Mouse (Mus musculus) stomach, embryonic 16.5 days (tissue): ENCODE results near the gene Snrnp70. TPM values are rescaled to one million over a fixed set of nuclear protein-coding genes. Genes with fewer than 3 reads are reported as not detected.

Experiments used
- ATAC-seq: fragments of 200-750 bp; cut with Nextera tagmentation; 2 replicates; pipeline ENCODE4 v1.8.0; 2017; ENCODE audit warnings: moderate number of reproducible peaks, moderate TSS enrichment; ENCODE audit not compliant: insufficient read depth, low FRiP score
- H3K27ac ChIP-seq: fragments of 300-500 bp; sonication (generic); 2 replicates; pipeline ENCODE4 v1.5.1; 2014; ENCODE audit warnings: low read length
- H3K27me3 ChIP-seq: fragments of 300-500 bp; sonication (generic); 2 replicates; pipeline ENCODE4 v1.6.1; 2014; ENCODE audit warnings: low read length, control low read depth, mixed read lengths; ENCODE audit not compliant: control insufficient read depth, insufficient read depth
- H3K36me3 ChIP-seq: fragments of 300-500 bp; sonication (generic); 2 replicates; pipeline ENCODE4 v1.6.1; 2014; ENCODE audit warnings: low read length; ENCODE audit not compliant: control insufficient read depth, insufficient read depth
- H3K4me1 ChIP-seq: fragments of 300-500 bp; sonication (generic); 2 replicates; pipeline ENCODE4 v1.6.1; 2014; ENCODE audit warnings: low read length, control low read depth, mixed read lengths; ENCODE audit not compliant: control insufficient read depth, insufficient read depth
- H3K4me2 ChIP-seq: fragments of 300-500 bp; sonication (generic); 2 replicates; pipeline ENCODE4 v1.6.1; 2014; ENCODE audit warnings: low read depth, low read length, mixed read lengths
- H3K4me3 ChIP-seq: fragments of 300-500 bp; sonication (generic); replicated peaks from 2 replicates; pipeline ENCODE4 v1.5.1; 2014; ENCODE audit warnings: mild to moderate bottlenecking, low read length
- H3K9ac ChIP-seq: fragments of 300-500 bp; sonication (generic); 2 replicates; pipeline ENCODE4 v1.6.1; 2014; ENCODE audit warnings: low read length
- H3K9me3 ChIP-seq: fragments of 300-500 bp; sonication (generic); replicated peaks from 2 replicates; pipeline ENCODE4 v1.6.1; 2016; ENCODE audit warnings: low read length, control low read depth; ENCODE audit not compliant: control insufficient read depth
- WGBS: fragments of 180-500 bp; shearing (Covaris S2); extraction: QIAGEN DNeasy Blood & Tissue Kit; methylation state at CpG from one replicate; pipeline ENCODE4 v1.1.7; 2014; 5-methylcytosine and 5-hydroxymethylcytosine counted together
- polyA plus RNA-seq: library from polyadenylated mRNA; unstranded; fragments of >200 nt; fragmentation: Nextera tagmentation; extraction: Ambion mirVana; gene quantifications from 2 replicates; pipeline ENCODE4 v1.2.1, GENCODE M21; 2015

Snrnp70 gene
- polyA plus RNA-seq, 1 experiment from 2014 or later: 162 TPM

DNA sequence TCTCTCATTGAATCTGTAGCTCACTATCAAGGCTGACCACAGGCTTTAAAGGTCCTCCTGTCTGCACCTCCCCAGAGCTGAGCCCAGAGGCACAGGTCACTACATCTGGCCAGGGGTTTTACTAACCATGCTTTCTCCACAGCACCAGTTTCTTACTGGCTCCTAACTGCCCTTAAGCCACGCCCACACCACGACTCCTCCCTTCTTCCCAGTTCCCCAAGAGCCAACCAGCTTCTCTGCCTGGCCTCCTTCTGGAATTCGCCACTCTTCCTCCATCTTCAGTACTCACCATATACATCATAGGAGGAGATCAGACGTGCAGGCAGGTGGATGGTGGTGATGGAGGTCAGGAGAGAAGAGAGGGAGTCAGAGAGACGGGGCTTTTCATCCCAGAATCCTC, 42.5 kb downstream of the Snrnp70 start:
- no peaks in the 10 kb centered on the region for H3K4me1 ChIP-seq
- H3K9ac ChIP-seq: no peak overlapping the region
- no peaks in the 10 kb centered on the region for H3K36me3 ChIP-seq
- H3K9me3 ChIP-seq: no peaks in the 10 kb centered on the region
- WGBS: 23% methylated on average over 5 of the region's 5 CpGs
- H3K4me2 ChIP-seq: no peak overlapping the region
- no peak for ATAC-seq
- H3K4me3 ChIP-seq: no peak overlapping the region
- no peak overlapping the region for H3K27ac ChIP-seq
- H3K27me3 ChIP-seq: no peaks in the 10 kb centered on the region

DNA sequence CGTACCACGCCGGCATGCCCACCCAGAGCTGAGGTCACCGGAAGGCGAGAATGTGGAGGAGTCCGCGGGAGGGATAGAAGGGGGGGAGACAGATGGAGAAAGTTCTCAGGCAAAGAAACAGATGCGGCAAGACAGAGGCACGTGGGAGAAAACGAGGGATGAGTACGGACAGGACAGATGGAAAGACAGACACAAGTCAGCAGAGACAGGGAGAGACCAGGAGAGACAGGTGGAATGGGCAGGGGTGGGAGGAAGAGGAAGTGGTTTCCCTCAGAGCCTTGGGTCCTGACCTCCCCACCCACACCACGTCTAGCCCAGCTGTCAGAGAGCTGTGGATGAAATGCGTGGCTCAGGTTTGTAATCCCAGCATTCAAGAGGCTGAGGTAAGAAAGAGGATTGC, 48.6 kb downstream of the Snrnp70 start:
- Histone ChIP-seq H3K4me2 (no peak overlapping the region), H3K36me3 (no peaks in the 10 kb centered on the region), H3K9me3 (no peaks in the 10 kb centered on the region), H3K27ac (no peak overlapping the region), H3K9ac (no peak overlapping the region), H3K4me3 (no peak overlapping the region), H3K4me1 (no peaks in the 10 kb centered on the region), H3K27me3 (no peaks in the 10 kb centered on the region)
- 70% methylated on average over 13 of the region's 13 CpGs for whole genome bisulfite sequencing
- no peak for ATAC-seq

GRCm38 (mm10) chr7:45343543-45343942, 52.0 kb downstream of the Snrnp70 start:
- Histone ChIP-seq H3K4me1 (peaks cover 22% of the 10 kb centered on the region), H3K36me3 (no peaks in the 10 kb centered on the region), H3K9me3 (no peaks in the 10 kb centered on the region), H3K9ac (no peak overlapping the region), H3K27me3 (no peaks in the 10 kb centered on the region), H3K4me2 (no peak overlapping the region), H3K27ac (no peak overlapping the region), H3K4me3 (no peak overlapping the region)
- WGBS: 26% methylated on average over 13 of the region's 13 CpGs
- no peak for ATAC-seq

GRCm38 (mm10) chr7:45342081-45342480, 53.5 kb downstream of the Snrnp70 start:
- Histone ChIP-seq H3K9me3 (no peaks in the 10 kb centered on the region), H3K27ac (no peak overlapping the region), H3K9ac (no peak overlapping the region), H3K27me3 (no peaks in the 10 kb centered on the region), H3K4me2 (no peak overlapping the region), H3K4me1 (peaks cover 34% of the 10 kb centered on the region), H3K4me3 (no peak overlapping the region), H3K36me3 (no peaks in the 10 kb centered on the region)
- WGBS: 90% methylated on average over 11 of the region's 11 CpGs
- ATAC-seq: no peak

DNA sequence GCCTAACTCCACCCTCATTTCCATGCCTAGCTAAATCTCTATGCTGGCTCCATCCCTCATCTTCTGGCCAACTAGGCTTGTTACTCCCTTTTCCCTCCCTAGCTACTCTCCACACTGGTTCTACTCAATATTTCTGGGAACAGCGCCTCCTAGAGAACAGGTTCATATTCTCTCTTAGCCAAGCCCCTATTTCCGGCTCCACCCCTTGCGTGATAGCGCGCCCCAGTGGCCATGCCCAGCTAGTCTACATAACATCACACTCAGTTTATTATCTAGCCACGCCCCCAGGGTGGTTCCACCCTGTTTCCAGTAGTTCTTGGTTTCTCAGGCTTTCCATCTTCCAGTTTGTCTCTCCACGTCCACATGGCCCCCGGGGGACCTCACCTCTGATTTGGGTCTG, 54.2 kb downstream of the Snrnp70 start:
- Histone ChIP-seq H3K36me3 (no peaks in the 10 kb centered on the region), H3K9ac (peak overlapping the region; percentile 70; the same call in 1 of the 2 replicates), H3K4me1 (peaks cover 34% of the 10 kb centered on the region), H3K4me3 (peak overlapping the region; percentile 52), H3K27me3 (no peaks in the 10 kb centered on the region), H3K27ac (peak overlapping the region; percentile 47), H3K4me2 (peak overlapping the region; percentile 72), H3K9me3 (no peaks in the 10 kb centered on the region)
- peak; percentile 51 for ATAC-seq
- 3% methylated on average over 8 of the region's 8 CpGs for WGBS

DNA sequence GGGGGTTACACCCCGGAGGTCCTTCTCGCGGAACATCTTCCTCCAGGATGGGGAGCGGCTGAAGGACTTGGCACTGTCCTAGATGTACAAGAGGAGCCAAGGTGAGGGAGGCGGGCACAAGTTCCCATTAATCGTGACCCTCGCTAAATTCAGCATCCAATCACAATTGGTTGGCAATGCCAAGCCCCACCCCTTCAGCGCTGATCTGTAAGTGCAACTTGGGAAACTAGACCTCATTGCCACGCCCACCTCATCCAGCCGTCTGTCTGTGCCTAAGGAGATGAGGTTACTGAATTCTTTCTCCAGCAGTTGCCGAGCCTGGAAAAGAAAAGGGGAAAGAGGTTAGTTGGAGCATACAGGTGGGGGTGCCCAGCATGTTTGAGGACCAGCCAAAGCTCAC, 54.9 kb downstream of the Snrnp70 start:
- peak overlapping the region; percentile 70 for H3K9ac ChIP-seq
- 1% methylated on average over 11 of the region's 11 CpGs for WGBS
- H3K4me2 ChIP-seq: peak overlapping the region; percentile 72
- peaks cover 34% of the 10 kb centered on the region for H3K4me1 ChIP-seq
- H3K27ac ChIP-seq: peak overlapping the region; percentile 47; the same call in 1 of the 2 replicates
- peak overlapping the region; percentile 52 for H3K4me3 ChIP-seq
- no peaks in the 10 kb centered on the region for H3K27me3 ChIP-seq
- no peaks in the 10 kb centered on the region for H3K9me3 ChIP-seq
- H3K36me3 ChIP-seq: no peaks in the 10 kb centered on the region
- no peak for ATAC-seq

GRCm38 (mm10) chr7:45340066-45340442, 55.5 kb downstream of the Snrnp70 start:
- Histone ChIP-seq H3K4me1 (peaks cover 39% of the 10 kb centered on the region), H3K27me3 (no peaks in the 10 kb centered on the region), H3K9me3 (no peaks in the 10 kb centered on the region), H3K4me3 (peak overlapping the region; percentile 52), H3K36me3 (no peaks in the 10 kb centered on the region), H3K4me2 (peak overlapping the region; percentile 72), H3K27ac (peak overlapping the region; percentile 32; the same call in 1 of the 2 replicates), H3K9ac (peak overlapping the region; percentile 70)
- ATAC-seq: no peak
- under 1% methylated on average over 11 of the region's 11 CpGs for WGBS

DNA sequence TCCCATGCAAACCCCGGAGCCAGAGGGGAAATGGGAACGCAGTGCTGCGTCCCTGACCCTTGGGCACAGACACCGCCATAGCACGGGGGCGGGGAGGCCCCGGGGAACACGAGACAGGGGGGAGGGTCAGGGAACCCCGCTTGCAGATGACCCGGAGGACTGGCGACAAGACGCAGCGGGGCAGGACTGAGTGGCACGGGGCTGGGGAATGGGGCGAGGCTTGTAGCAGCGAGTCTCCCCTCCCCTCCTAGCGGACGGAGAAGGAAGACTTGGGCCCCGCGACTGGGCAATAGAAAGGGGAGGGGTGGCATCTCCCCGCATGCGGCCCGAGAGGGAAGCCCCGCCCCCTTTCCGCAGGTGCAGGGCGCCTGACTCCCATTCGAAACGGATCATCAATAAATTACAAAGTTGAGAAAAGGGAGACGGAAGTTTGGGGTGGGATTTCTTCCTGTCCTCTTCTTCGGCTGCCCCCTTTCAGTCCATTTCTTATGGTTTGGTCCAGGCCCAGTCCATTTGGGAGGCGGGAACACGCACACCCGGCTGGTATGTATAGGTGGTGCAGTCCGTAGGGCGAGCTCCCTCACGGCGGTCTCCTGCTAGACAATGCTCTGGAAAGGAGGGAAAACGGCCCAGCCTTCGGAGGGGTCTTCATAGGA, 56.0 kb downstream of the Snrnp70 start:
- Histone ChIP-seq H3K9me3 (no peaks in the 10 kb centered on the region), H3K27me3 (no peaks in the 10 kb centered on the region), H3K27ac (peak overlapping the region; percentile 59), H3K36me3 (no peaks in the 10 kb centered on the region), H3K4me2 (peak overlapping the region; percentile 72), H3K4me1 (peaks cover 44% of the 10 kb centered on the region), H3K9ac (peak overlapping the region; percentile 70), H3K4me3 (peak overlapping the region; percentile 52)
- under 1% methylated on average over 35 of the region's 39 CpGs for WGBS
- peak; percentile 77 for ATAC-seq

- H3K9me3 ChIP-seq: no peaks in the 10 kb centered on the region
- H3K4me3 ChIP-seq: peak overlapping the region; percentile 52
- H3K9ac ChIP-seq: 0 out of 2 replicates have a peak overlapping the region, but pooled peaks have one; percentile 11
- no peaks in the 10 kb centered on the region for H3K36me3 ChIP-seq
- no peaks in the 10 kb centered on the region for H3K27me3 ChIP-seq
- peak; percentile 32; the same call in 1 of the 2 replicates for ATAC-seq
- peaks cover 49% of the 10 kb centered on the region for H3K4me1 ChIP-seq
- H3K4me2 ChIP-seq: peak overlapping the region; percentile 72
- 4% methylated on average over 14 of the region's 14 CpGs for WGBS
- peak overlapping the region; percentile 59 for H3K27ac ChIP-seq
Observed at GRCm38 (mm10) chr7:45338161-45338911, 57.2 kb downstream of the Snrnp70 start.
